Mouse (Mus musculus) urinary bladder, postnatal 0 days (tissue): Measurements from ENCODE around the gene 5730596B20Rik. TPM values are rescaled to one million over a fixed set of nuclear protein-coding genes. Genes with fewer than 3 reads are reported as not detected.

Experiments
- microRNA counts: library from miRNA; unstranded; fragments of <30 nt; microRNA quantifications from one replicate; lab custom pipeline; 2016
- microRNA-seq: library from miRNA; unstranded; fragments of <30 nt; microRNA quantifications from one replicate; pipeline ENCODE4, GENCODE M21; 2016
- polyA plus RNA-seq: library from polyadenylated mRNA; unstranded; fragments of >200 nt; fragmentation: Nextera tagmentation; extraction: Ambion mirVana; gene quantifications from 2 replicates; pipeline ENCODE4 v1.2.1, GENCODE M21; 2015

The 5730596B20Rik gene
- polyA plus RNA-seq = 0.08 and 0.13 TPM in 2 replicates

GRCm38 (mm10) chr6:52177061-52177735, at the start of gene 5730596B20Rik:
Gene 5730596B20Rik, plus strand, starts transcription at chr6:52177498.

GRCm38 (mm10) chr6:52158276-52159051, 18.8 kb upstream of the 5730596B20Rik start, which contains the start of gene Hoxa1:
Gene Hoxa1, minus strand, starts transcription at chr6:52158317.

GRCm38 (mm10) chr6:52164626-52165440, 12.5 kb upstream of the 5730596B20Rik start, which contains the start of gene Hoxa2:
Gene Hoxa2, minus strand, starts transcription at chr6:52164831.

GRCm38 (mm10) chr6:52190906-52191810, 13.9 kb downstream of the 5730596B20Rik start, which contains the start of gene Hoxa4:
Gene Hoxa4, minus strand, starts transcription at chr6:52191753.

GRCm38 (mm10) chr6:52204050-52204752, 26.9 kb downstream of the 5730596B20Rik start, which contains the start of gene Hoxa5:
Gene Hoxa5, minus strand, starts transcription at chr6:52204587.

DNA sequence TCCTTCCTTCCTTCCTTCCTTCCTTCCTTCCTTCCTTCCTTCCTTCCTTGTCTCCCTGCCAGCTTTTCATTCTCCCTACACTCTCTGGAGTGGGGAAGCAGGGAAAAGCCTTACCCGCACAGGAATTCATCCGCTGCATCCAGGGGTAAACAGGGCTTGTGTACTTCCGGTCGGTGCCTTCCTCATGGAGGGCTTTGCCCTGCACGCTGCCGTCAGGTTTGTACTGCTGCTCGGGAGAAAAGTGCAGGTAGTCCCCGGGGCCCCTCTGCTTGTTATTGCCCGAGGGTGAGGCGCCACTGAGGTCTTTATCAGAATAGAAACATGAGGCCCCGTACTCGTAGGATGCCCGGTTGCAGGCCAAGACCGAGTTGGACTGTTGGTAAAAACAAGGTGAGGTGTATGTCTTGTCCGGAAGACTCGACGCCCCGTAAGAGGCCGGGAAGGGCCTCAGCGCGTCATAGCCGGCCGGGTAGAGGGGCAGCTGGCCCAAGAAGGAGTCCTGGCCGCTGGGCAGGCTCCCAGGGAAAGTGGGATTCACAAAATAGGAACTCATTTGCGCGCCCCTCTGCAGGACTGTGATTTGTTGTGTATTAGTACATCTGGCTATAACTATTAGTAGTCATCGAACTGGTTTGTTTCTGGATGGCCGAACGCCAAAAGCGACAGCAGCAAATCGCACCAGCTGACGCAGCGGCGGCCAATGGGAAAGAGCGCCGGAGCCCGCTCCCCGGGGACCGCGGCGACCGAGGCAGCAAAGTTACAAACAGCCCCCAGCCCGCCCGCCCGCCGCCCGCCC, 31.0 kb downstream of the 5730596B20Rik start, which contains the start of gene Hoxa6:
Hoxa6 (minus strand) TSS at position 651 of the 796 bp plus-strand sequence.

GRCm38 (mm10) chr6:52213119-52213986, 36.1 kb downstream of the 5730596B20Rik start, which contains the start of the genes Hoxa3 and Gm28308:
Gene Hoxa3, minus strand, starts transcription at chr6:52213336.
Gene Gm28308, minus strand, starts transcription at chr6:52213339.

GRCm38 (mm10) chr6:52221337-52221992, 44.2 kb downstream of the 5730596B20Rik start, which contains the start of gene Hoxa7:
Gene Hoxa7, minus strand, starts transcription at chr6:52221854.

MicroRNAs within 50 kb of the gene (microRNA counts, 519-probe panel; counts per million panel counts)
- 4,559 counts per million, percentile 85 among the panel's probes with 10 or more counts for microRNA mmu-miR-196b (lab: Ali Mortazavi, UCI)

Small RNA genes lying within 50 kb of the gene (microRNA-seq; reads per million reads assigned to microRNA genes)
- gene Mir196b = 15,251 reads per million, percentile 96 among the genes with 10 or more reads in this experiment

Other genes starting within 250 kb of the 5730596B20Rik start
- gene Skap2, start 164.9 kb upstream of the 5730596B20Rik start, polyA plus RNA-seq = 18.7 and 25.6 TPM in 2 replicates
- 0.11 and 0.60 TPM in 2 replicates for gene Hoxa1, start 19.2 kb upstream of the 5730596B20Rik start, polyA plus RNA-seq
- 0.30 and 0.31 TPM in 2 replicates for gene Hoxa2, start 12.7 kb upstream of the 5730596B20Rik start, polyA plus RNA-seq
- gene Hoxa4, start 14.3 kb downstream of the 5730596B20Rik start, polyA plus RNA-seq = 0.10 and 0.16 TPM in 2 replicates
- 0.40 and 0.49 TPM in 2 replicates for gene Hoxa5, start 27.1 kb downstream of the 5730596B20Rik start, polyA plus RNA-seq
- 0.62 TPM in 1 of 2 replicates, not detected in the other for gene Hoxa6, start 31.2 kb downstream of the 5730596B20Rik start, polyA plus RNA-seq
- gene Hoxa3, start 35.8 kb downstream of the 5730596B20Rik start, polyA plus RNA-seq = 0.46 and 0.83 TPM in 2 replicates
- gene Gm28308, start 35.8 kb downstream of the 5730596B20Rik start, polyA plus RNA-seq = not detected in 2 replicates
- gene Hoxa7, start 44.4 kb downstream of the 5730596B20Rik start, polyA plus RNA-seq = 9.8 and 10.9 TPM in 2 replicates
- gene Hoxa9, start 53.6 kb downstream of the 5730596B20Rik start, polyA plus RNA-seq = 15.0 and 17.9 TPM in 2 replicates
- 79.0 and 103 TPM in 2 replicates for gene Hoxa10, start 63.4 kb downstream of the 5730596B20Rik start, polyA plus RNA-seq
- gene Hoxa11, start 68.3 kb downstream of the 5730596B20Rik start, polyA plus RNA-seq = 17.8 and 21.0 TPM in 2 replicates
- gene Hoxa13, start 83.4 kb downstream of the 5730596B20Rik start, polyA plus RNA-seq = 10.5 and 11.7 TPM in 2 replicates
- gene Evx1, start 136.0 kb downstream of the 5730596B20Rik start, polyA plus RNA-seq = 1.5 and 2.1 TPM in 2 replicates